Mouse (Mus musculus) heart, adult 18-20 months (tissue): Measurements from ENCODE around the gene Kifc1. TPM values are rescaled to one million over a fixed set of nuclear protein-coding genes. Genes with fewer than 3 reads are reported as not detected.

Source experiments
- DNase-seq, 2 experiments: peaks; one replicate each; pipeline ENCODE4 v3.0.0; 2021 to 2022; ENCODE audit warnings: mixed read lengths in 1 of 2
- long read RNA-seq, 2 experiments: library from polyadenylated mRNA; stranded (forward); transcript quantifications; one replicate each; pipeline ENCODE4 v2.0.0; 2021
- total RNA-seq, 2 experiments: library from RNA; stranded (reverse); gene quantifications; 2 replicates each; pipeline ENCODE4 v1.2.3; 2021

Kifc1 gene
- total RNA-seq = 1 to 10 TPM in 1 of 2 experiments, under 1 TPM in 1; 0.80 to 1.4 TPM
- long read RNA-seq, experiment 1, partial matches to known transcripts = 0 of 1 reads
- long read RNA-seq, experiment 1, other reads (novel, unspliced or antisense) = 0 of 1 reads
- long read RNA-seq, experiment 2 = 0 reads

DNA sequence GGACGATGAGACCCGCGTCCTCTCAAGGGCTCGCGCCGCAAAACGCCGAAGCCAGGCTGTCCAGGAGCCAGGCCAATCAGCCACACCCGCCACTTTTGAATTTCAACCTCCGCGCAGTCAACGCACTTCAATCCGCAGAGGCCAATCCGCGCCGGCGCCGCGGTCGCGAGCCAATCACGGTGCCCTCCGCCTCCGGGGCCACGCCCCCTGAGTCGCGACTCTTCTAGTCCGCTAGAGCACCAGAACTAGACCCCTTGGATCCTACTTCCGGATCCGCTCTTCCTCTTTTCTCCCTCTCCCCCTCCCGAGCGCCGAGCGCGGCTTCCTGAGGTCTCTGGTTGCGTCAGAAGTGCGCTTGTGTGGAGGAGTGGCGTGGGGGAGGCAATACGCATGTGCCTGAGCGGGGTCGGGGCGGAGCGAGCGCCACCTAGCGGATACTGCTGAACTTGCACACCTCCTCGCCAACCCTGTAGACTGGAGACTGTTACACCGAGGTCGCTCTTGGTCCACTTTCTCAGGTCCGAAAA, at the start of gene Kifc1:
Gene Kifc1 (minus strand): TSS at position 129 of the 527 bp plus-strand sequence.
- peak; percentile 99 to 100 for DNase-seq

DNA sequence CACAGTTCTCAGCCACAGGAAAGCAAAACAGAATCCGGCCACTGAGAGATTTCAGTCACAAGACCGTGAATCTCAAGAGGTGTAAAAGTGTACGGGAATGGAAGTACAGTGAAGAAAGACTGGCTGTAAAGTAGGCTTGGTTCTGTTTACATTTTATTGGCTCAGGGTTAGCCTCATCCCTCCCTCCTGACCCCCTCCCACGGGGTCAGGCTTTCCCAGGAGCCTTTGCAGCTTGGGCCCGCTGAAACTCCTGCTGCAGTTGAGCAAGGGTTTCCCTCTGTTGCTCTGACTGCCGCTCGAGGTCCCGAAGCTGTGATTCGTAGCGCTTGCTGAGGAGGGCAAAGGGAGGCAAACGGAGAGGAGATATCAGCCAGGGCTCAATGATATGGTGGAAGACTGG, 48.3 kb upstream of the Kifc1 start:
- DNase-seq = no peak

DNA sequence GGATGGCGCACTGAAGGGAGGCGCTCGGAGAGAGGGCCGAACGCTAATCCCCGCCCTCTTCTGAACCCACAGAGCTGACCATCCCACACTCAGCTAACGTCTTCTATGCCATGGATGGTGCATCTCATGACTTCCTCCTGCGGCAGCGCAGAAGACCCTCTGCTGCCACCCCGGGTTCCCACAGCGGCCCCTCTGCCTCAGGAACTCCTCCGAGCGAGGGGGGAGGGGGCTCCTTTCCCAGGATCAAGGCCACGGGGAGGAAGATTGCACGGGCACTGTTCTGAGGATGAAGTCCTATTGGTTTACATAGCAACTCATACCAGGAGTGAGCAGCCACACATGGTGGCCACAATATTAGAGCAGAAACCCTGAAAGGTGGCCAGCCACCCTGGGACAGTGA, 46.5 kb upstream of the Kifc1 start:
- DNase-seq = no peak

DNA sequence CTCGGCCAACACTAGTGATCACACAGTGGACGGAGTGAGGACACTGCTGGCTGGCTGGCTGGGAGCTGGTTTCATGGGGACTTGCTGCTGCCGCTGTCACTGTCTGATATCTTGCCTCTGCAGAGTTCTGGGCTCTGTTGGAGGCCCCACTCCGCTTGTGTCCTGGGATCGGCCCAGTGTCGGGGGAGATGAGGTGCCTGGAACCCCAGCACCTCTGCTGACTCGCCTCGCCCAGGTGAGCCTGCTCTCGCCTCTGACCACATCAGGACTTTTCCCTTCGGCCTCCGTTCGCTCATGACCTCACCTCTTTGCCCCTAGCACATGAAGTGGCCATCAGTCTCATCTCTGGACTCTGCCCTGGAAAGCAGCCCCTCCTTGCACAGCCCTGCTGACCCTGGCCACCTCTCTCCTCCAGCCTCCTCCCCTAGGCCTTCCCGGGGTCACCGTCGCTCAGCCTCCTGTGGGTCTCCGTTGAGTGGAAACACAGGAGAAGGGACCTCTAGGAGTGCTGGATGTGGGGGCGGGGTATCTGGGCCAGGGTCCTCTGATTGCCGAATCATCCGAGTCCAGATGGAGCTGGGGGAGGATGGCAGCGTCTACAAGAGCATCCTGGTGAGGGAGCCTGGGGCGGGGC, 45.1 kb upstream of the Kifc1 start:
- DNase-seq = no peak

DNA sequence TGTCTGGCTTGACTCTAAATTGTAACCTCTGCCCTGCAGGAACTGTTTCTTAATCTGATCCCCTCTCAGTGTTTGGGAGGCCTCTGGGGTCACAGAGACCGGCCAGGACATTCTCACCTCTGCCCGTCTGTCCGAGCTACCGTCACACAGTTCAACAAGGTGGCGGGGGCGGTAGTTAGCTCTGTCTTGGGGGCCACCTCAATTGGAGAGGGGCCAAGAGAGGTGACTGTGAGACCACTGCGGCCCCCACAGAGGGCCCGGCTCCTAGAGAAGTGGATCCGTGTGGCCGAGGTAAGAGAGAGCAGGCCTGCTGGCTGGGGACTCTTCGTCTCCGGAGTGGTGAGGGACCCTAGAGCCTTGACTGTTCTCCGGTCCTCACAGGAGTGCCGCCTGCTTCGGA, 42.5 kb upstream of the Kifc1 start:
- DNase-seq = no peak

DNA sequence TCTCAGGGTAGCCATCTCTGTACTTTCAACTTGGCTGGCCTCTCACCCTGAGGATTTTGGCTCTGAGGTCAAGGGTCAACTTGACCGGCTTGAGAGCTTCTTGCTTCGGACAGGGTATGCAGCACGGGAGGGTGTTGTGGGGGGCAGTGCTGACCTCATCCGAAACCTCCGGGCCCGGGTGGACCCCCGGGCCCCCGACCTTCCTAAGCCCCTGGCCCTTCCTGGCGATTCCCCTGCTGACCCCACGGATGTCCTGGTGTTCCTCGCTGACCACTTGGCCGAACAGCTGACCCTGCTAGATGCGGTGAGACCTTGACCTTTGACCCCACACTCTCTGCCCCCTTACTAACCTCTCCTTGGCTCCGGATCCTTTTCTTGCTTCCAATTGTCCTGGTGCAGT, 42.0 kb upstream of the Kifc1 start:
- no peak for DNase-seq

DNA sequence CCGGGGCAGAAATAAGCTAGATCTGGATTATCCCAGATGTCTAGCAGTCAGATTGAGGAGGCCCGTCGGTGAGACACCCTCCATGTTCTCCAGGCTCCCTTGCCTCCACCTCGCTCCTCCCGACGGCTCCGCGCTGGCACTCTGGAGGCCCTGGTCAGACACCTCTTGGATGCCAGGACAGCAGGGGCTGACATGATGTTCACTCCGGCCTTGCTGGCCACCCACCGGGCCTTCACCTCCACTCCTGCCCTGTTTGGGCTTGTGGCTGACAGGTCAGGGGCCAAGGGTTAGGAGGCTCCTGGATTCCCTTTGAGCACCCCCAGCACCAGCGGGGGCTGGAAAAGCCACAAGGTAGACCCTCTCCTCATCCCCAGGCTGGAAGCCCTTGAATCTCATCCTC, 41.5 kb upstream of the Kifc1 start:
- no peak for DNase-seq

DNA sequence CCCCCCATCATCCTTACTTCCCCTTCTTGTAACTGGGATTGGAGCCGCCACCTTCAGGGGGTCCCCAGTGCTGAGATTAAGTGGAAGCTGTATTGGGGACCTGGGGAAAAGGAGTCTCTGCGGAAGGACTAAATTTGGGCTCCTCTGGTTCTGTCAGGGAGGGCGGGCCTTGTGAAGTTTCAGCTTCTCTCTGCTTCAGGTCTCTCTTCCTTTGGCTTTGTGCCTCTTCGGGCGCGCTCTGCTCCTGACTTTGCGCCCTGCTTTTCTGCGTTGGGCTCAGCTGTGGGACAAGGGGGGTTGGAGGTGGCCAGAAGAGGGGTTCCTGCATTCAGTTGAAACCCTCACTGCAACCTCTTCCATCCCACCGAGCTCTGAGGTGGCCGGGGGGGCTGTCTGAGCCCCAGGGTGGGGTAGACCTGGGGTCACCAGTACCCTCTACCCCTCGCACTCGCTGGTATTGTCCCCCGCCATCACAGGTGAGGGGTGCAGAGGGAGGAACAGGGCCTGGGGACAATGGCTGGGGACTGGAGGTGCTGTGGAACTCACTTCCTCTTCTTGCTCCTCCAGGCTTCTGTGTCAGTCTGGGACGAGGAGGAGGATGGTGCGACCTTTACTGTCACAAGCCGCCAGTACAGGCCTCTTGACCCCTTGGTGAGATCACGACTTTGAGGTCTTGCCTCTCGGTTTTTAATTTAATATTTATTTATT, 40.9 kb upstream of the Kifc1 start:
- DNase-seq = peak in 1 of 2 experiments; percentile 29

DNA sequence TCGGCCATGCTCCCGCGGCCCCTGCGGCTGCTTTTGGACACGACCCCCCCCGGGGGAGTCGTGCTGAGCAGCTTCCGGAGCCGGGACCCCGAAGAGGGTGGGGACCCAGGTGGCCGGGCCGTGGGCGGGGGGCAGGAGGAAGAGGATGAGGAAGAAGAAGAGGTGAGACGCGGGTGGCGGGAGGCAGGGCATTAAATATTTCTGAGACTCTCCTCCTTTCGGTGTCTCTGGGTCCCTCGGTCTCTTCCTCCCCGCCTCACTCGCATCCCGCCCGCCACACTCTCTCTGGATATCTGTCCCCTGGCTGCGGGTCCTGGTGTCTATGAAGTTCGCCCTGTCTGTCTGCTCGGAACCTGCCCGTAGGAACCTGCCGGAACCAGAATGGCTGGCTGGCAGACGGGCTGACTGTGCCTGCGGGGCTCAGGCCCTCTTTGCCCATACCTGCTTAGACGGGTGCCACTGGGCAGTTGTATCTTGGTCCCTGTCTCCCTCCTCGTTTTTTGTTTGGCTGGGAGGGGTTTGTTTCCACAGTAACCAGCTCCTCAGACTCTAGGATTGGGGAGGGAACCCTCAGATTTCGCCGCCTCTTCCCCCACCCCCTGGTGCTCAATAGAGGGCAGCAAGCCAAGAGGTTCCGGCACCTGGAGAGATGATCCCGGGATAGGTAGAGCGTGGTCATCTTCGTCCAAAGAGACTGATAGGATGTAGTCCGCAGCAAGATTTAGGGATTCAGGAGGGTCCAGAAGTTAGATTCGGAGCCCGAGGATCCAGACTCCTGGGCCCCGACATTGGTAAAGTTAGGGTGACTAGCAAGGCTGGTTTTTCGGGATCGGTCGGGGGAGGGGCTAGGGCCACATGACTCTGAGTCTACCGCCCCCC, 40.1 kb upstream of the Kifc1 start:
- peak; percentile 75 to 79 for DNase-seq

DNA sequence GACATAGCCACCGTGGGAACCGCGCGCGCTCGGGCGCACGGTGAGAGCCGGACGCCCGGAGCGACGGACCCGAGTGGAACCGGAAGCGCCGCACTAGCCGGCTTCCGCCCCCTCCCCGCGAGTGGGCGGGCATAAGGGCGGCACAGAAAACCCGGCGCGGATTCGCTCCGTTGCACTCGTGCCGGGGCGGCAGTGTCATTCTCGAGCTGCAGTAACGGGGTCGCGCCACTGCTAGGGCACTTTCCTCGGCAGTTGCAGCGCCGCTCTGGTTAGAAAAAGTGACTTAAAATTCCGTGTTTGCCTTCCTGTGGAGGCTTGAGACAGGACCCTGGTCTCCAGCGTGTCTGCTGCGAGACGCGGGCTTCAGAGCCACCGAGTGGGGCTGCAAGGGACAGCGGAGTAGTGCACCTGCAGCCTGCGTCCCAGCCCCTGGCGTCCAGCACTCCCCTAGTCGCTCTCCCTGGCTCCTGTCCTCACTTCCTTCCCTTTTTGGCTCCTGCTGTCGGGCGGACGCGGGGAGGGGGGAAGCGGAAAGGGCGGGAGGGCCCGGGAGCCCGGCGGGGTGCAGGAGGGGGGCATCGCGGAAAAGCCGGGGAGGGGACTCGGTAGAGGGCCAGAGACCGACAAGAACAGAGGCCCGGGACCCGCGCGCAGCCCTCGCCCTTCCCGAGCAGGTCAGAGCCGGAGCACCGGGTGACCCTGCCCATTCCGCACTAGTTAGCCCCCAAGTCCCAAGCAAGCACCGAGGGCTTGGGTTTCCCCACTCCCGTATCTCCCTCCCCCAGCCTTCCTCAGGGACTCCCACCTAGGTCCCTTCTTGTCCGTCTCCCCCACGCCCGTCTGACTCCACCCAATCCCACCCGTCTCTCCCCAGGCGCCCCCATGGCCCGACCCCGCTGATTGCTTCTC, 39.2 kb upstream of the Kifc1 start, which contains the start of gene Rgl2:
Gene Rgl2 (plus strand): TSS at position 173 of the 909 bp plus-strand sequence.
- peak; percentile 90 to 96 for DNase-seq

DNA sequence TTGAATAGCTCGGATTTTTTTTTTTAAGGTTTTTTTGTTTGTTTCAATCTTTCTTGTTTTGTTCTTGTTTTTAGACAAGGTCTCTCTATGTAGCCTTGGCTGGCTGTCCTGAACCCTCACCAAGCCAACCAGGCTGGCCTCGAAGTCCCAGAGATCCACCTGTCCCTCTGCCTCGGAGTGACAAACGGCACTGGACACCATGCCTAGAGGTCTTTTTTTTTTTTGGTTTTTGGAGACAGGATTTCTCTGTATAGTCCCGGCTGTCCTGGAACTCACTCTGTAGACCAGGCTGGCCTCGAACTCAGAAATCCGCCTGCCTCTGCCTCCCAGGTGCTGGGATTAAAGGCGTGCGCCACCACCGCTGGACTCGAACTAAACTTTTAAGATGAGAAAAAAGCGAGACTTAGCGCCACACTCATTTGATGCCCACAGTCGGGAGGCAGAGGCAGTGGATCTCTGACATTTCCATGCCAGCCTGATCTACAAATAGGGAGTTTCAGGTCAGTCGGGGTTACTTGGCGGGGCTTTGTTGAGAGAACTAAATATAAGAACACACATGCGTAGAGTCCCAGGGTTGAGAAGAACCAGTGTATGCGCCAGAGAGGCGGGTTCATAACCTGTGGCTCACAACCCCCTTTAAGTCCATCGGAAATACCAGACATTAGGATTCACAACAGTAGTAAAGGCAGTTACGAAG, 37.9 kb upstream of the Kifc1 start:
- DNase-seq = no peak

DNA sequence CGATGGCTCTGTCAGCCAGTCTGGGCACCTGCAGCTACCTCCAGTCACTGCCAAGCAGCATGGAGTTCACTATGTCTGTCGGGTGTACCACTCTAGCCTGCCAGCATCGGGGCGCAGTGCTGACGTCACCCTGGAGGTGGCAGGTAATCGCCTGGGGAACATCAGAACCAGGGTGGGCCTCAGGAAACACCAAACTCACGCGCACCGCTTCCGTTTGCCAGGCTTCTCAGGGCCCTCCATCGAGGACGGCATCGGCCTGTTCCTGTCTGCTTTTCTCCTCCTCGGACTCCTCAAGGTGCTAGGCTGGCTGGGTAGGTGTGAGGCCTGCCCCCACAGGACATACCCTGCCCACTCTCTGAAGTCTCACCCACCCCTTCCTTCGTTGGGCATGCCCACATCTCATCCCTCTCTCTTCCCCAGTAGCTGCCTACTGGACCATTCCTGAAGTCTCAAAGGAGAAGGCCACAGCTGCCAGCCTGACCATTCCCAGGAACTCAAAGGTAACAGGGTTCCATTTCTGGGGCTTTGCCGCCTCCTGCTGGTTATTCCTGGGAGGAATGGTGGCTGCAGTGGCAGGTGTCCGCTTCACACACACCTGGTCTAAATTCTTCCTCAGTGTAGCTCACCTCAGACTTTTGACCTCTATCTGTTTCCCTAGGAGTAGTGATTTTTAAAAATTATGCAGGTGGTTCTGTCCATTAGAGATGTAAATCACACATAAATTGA, 35.9 kb upstream of the Kifc1 start:
- no peak for DNase-seq

DNA sequence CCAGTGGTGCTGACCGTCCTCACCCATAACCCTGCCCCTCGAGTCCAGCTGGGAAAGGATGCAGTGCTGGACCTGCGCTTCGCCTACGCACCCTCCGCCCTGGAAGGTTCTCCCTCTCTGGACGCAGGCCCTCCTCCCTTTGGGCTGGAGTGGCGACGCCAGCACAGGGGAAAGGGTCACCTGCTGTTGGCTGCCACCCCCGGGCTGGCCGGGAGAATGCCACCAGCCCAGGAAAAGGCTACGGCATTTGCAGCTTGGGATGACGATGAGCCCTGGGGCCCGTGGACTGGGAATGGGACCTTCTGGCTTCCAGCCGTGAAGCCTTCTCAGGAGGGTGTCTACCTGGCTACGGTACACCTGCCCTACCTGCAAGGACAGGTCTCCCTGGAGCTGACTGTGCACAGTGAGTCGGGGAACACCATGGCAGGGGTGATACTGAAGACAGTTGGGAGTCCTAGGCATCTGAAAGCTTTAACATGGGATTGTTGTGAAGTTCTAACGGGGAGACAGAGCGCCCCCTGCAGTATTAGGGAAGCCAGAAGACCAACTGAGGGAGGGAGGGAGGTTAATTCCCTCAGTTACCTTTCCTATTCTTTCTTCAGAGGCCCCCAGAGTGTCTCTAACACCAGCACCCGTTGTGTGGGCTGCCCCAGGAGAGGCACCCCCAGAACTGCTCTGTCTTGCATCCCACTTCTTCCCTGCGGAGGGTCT, 35.1 kb upstream of the Kifc1 start:
- DNase-seq = no peak

DNA sequence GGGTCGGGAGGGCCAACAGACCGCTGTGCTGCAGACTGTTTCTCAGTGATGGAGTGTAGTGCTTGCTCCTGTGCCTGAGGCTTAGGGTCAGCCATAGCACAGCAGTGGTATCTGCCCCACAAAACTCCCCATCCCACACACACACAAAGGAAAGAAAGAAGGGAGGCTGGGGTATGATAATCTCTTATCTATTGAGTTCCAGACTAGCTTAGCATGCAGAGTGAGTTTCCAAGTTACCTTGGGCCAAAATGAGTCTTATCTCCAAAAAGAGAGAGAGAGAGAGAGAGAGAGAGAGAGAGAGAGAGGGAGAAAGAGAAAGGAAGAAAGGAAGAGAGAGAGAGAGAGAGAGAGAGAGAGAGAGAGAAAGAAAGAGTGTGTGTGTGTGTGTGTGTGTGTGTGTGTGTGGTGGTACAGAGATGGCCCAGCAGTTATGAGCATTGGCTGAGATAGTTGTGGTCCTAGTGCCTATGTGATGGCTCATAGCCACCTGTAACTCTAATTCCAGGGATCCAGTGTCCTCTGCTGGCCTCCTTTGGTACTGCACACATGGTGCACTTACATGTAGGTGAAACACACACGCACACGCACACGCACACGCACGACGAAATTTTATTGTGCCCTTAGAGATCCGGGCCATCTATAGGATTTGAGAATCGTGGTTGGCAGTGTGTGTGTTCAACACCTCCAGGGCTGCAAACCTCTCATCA, 34.3 kb upstream of the Kifc1 start:
- peak in 1 of 2 experiments; percentile 44 for DNase-seq

DNA sequence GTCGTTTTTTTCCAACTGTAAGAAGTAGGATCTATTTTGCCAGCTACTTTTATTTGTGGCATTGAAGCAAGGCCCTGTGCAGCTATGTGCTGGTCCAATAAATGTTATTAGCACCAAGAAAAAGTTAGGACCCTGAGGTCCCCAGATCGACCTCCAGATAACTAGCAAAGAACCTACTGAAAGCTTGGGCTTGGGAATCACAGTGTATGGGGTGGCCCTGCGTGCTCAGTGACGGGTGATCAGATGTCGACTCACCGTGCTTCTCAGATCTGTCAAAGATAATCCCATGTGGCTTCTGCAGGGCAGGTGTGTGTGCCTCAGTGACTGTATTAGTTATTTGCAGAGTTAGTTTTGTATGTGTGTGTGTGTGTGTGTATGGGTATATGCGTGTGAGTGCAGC, 30.9 kb upstream of the Kifc1 start:
- no peak for DNase-seq

DNA sequence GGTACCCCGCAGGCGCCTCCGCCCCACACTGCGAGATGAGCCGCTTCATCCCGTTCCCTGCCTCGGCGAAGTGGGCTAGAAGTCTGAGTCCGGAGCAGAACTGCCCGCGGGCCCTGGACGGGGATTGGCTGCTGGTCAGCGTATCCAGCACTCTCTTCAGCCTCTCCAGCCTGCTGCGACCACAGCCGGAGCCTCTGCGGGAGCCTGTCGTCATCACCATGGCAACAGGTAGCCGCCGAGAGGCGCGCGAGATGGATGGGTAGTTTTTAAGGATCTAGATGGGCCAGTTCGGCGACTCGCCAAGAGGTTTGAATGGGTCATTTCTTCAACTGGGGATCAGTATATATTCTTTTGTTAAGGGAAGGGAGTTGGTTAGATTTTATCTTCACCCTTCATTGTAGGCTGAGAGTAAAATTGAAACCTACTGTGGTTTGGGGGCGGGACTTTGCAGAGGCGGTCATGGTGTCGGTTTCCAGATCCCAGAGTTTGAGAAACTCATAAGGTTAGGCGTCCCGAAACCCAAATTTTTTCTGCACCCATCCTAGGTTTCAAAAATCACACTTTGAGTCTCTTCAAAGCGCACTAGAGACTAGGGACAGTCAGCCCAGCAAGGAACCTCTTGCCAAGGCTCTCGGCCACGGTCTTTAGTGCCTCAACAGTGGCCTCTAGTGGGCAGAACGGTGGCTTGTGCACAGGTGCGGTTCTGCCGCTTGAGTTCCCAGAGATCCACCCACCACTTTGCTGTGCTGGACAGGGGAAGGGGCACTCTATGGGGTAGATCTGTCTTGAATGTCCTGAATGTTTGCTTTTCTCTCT, 30.0 kb upstream of the Kifc1 start:
- DNase-seq = peak; percentile 86 to 92
